Mouse (Mus musculus) CH12.LX (cell line): Measurements from ENCODE around the gene Gm11084. TPM values are rescaled to one million over a fixed set of nuclear protein-coding genes. Genes with fewer than 3 reads are reported as not detected.

ENCODE experiments used
- DNase-seq: peaks from one replicate; pipeline ENCODE4 v3.0.0-alpha.2; 2013; ENCODE audit errors: extremely low read depth
- H3K27ac ChIP-seq: 2 replicates; pipeline ENCODE4 v1.5.1; 2012; ENCODE audit warnings: low read depth, mild to moderate bottlenecking, control low read depth, moderate library complexity; ENCODE audit not compliant: insufficient read depth
- H3K27me3 ChIP-seq: replicated peaks from 2 replicates; pipeline ENCODE3; 2012; ENCODE audit warnings: inconsistent platforms
- H3K36me3 ChIP-seq, 2 experiments: replicated peaks in 1 of 2; 2 replicates each; pipeline versions ENCODE3 to v1.6.1; 2012; ENCODE audit warnings: inconsistent platforms in 1 of 2, low read length in 1 of 2, mild to moderate bottlenecking in 1 of 2, mixed read lengths in 1 of 2, moderate library complexity in 1 of 2; ENCODE audit not compliant: control insufficient read depth in 1 of 2, insufficient read depth in 1 of 2
- H3K4me1 ChIP-seq, 2 experiments: 2 replicates each; pipeline ENCODE4 v1.6.1; 2012; ENCODE audit warnings: inconsistent platforms in 1 of 2, moderate library complexity in 1 of 2; ENCODE audit not compliant: insufficient read depth in 2 of 2, control insufficient read depth in 1 of 2
- H3K4me2 ChIP-seq: 2 replicates; pipeline ENCODE4 v1.6.1; 2012; ENCODE audit warnings: low read depth, mild to moderate bottlenecking, control low read depth; ENCODE audit not compliant: poor library complexity, insufficient read depth, severe bottlenecking
- H3K4me3 ChIP-seq, 3 experiments: fragments of 150-350 bp in 1 of 3; sonication (generic) in 1 of 3; replicated peaks in 1 of 3; 2 replicates each; pipeline versions ENCODE3 to v1.5.1; 2011 to 2012; ENCODE audit warnings: low read depth in 2 of 3, low read length in 2 of 3, mild to moderate bottlenecking in 2 of 3, moderate library complexity in 2 of 3, control low read depth in 1 of 3, improper control_type of control experiment in 1 of 3, inconsistent platforms in 1 of 3, mixed read lengths in 1 of 3; ENCODE audit not compliant: poor library complexity in 1 of 3
- H3K79me2 ChIP-seq: replicated peaks from 2 replicates; pipeline ENCODE4 v1.6.1; 2012; ENCODE audit warnings: mild to moderate bottlenecking, moderate library complexity; ENCODE audit not compliant: control insufficient read depth, poor library complexity, insufficient read depth, severe bottlenecking; ENCODE audit errors: extremely low read depth
- H3K9ac ChIP-seq: 2 replicates; pipeline ENCODE4 v1.6.1; 2012; ENCODE audit warnings: low read depth, mild to moderate bottlenecking, control low read depth, moderate library complexity; ENCODE audit not compliant: insufficient read depth
- H3K9me3 ChIP-seq: replicated peaks from 2 replicates; pipeline ENCODE3; 2012; ENCODE audit warnings: low read length, inconsistent platforms, mixed read lengths
- BHLHE40 ChIP-seq: IDR thresholded peaks from 2 replicates; pipeline ENCODE4 v1.6.1; 2011; ENCODE audit warnings: mild to moderate bottlenecking, low read depth, low read length, improper control_type of control experiment
- CHD1 ChIP-seq: IDR thresholded peaks from 2 replicates; pipeline ENCODE4 v1.6.1; 2012; ENCODE audit warnings: low read depth, low read length, improper control_type of control experiment, inconsistent platforms
- CHD2 ChIP-seq: IDR thresholded peaks from 2 replicates; pipeline ENCODE4 v1.6.1; 2011; ENCODE audit warnings: low read length, improper control_type of control experiment
- CTCF ChIP-seq, 2 experiments: IDR thresholded peaks in 1 of 2; conservative IDR thresholded peaks in 1 of 2; 2 replicates each; pipeline ENCODE4 v1.5.1; 2011 to 2012; ENCODE audit warnings: low read depth in 2 of 2, low read length in 2 of 2, improper control_type of control experiment in 1 of 2, inconsistent platforms in 1 of 2, mild to moderate bottlenecking in 1 of 2, moderate library complexity in 1 of 2
- E2F4 ChIP-seq: IDR thresholded peaks from 2 replicates; pipeline ENCODE4 v1.6.1; 2011; ENCODE audit warnings: low read depth, low read length, improper control_type of control experiment; ENCODE audit not compliant: insufficient replicate concordance
- ELF1 ChIP-seq: IDR thresholded peaks from 2 replicates; pipeline ENCODE4 v1.6.1; 2014; ENCODE audit warnings: low read depth, mild to moderate bottlenecking, inconsistent platforms, low read length, improper control_type of control experiment
- ETS1 ChIP-seq: conservative IDR thresholded peaks from 2 replicates; pipeline ENCODE4 v1.6.1; 2012; ENCODE audit warnings: low read depth, mild to moderate bottlenecking, inconsistent platforms, low read length, improper control_type of control experiment, moderate library complexity
- HCFC1 ChIP-seq: IDR thresholded peaks from 2 replicates; pipeline ENCODE4 v1.6.1; 2012; ENCODE audit warnings: low read depth, mild to moderate bottlenecking, inconsistent platforms, low read length, improper control_type of control experiment
- IRF4 ChIP-seq: IDR thresholded peaks from 2 replicates; pipeline ENCODE4 v1.6.1; 2014; ENCODE audit warnings: low read depth, mild to moderate bottlenecking, inconsistent platforms, low read length, improper control_type of control experiment
- JUN ChIP-seq: IDR thresholded peaks from 2 replicates; pipeline ENCODE4 v1.6.1; 2011; ENCODE audit warnings: low read depth, mild to moderate bottlenecking, low read length, improper control_type of control experiment, moderate library complexity; ENCODE audit not compliant: insufficient read depth
- JUND ChIP-seq: conservative IDR thresholded peaks from 2 replicates; pipeline ENCODE4 v1.6.1; 2011; ENCODE audit warnings: low read depth, low read length, improper control_type of control experiment
- KAT2A ChIP-seq: IDR thresholded peaks from 2 replicates; pipeline ENCODE4 v1.6.1; 2012; ENCODE audit warnings: low read length, improper control_type of control experiment, inconsistent platforms; ENCODE audit not compliant: insufficient replicate concordance
- MAFK ChIP-seq: IDR thresholded peaks from 2 replicates; pipeline ENCODE4 v1.6.1; 2011; ENCODE audit warnings: low read length, improper control_type of control experiment; ENCODE audit not compliant: insufficient replicate concordance
- MAZ ChIP-seq: IDR thresholded peaks from 2 replicates; pipeline ENCODE4 v1.6.1; 2012; ENCODE audit warnings: low read depth, mild to moderate bottlenecking, inconsistent platforms, low read length, improper control_type of control experiment, moderate library complexity
- MEF2A ChIP-seq: IDR thresholded peaks from 2 replicates; pipeline ENCODE4 v1.6.1; 2014; ENCODE audit warnings: low read depth, mild to moderate bottlenecking, inconsistent platforms, low read length, improper control_type of control experiment, borderline replicate concordance
- MYC ChIP-seq: IDR thresholded peaks from 2 replicates; pipeline ENCODE4 v1.6.1; 2011; ENCODE audit warnings: low read depth, mild to moderate bottlenecking, improper control_type of control experiment, low read length
- NELFE ChIP-seq: IDR thresholded peaks from 2 replicates; pipeline ENCODE4 v1.6.1; 2011; ENCODE audit warnings: low read depth, low read length, improper control_type of control experiment
- NRF1 ChIP-seq: IDR thresholded peaks from 2 replicates; pipeline ENCODE4 v1.6.1; 2014; ENCODE audit warnings: low read depth, mild to moderate bottlenecking, inconsistent platforms, low read length, improper control_type of control experiment, moderate library complexity
- PAX5 ChIP-seq: IDR thresholded peaks from 2 replicates; pipeline ENCODE4 v1.6.1; 2012; ENCODE audit warnings: low read length, inconsistent platforms, mixed read lengths
- POLR2A ChIP-seq: IDR thresholded peaks from 2 replicates; pipeline ENCODE4 v1.6.1; 2011; ENCODE audit warnings: low read depth, mild to moderate bottlenecking, improper control_type of control experiment, low read length
- POLR2AphosphoS2 ChIP-seq: IDR thresholded peaks from 2 replicates; pipeline ENCODE4 v1.6.1; 2011; ENCODE audit warnings: low read depth, low read length, improper control_type of control experiment
- RAD21 ChIP-seq: IDR thresholded peaks from 2 replicates; pipeline ENCODE4 v1.6.1; 2011; ENCODE audit warnings: low read depth, mild to moderate bottlenecking, low read length, improper control_type of control experiment, moderate library complexity
- SIN3A ChIP-seq: IDR thresholded peaks from 2 replicates; pipeline ENCODE4 v1.6.1; 2012; ENCODE audit warnings: low read length, improper control_type of control experiment, inconsistent platforms
- SMC3 ChIP-seq: IDR thresholded peaks from 2 replicates; pipeline ENCODE4 v1.6.1; 2011; ENCODE audit warnings: low read depth, low read length, improper control_type of control experiment
- TBP ChIP-seq: conservative IDR thresholded peaks from 2 replicates; pipeline ENCODE4 v1.6.1; 2011; ENCODE audit warnings: low read depth, low read length, improper control_type of control experiment
- TCF12 ChIP-seq: IDR thresholded peaks from 2 replicates; pipeline ENCODE4 v1.6.1; 2014; ENCODE audit warnings: low read depth, mild to moderate bottlenecking, inconsistent platforms, low read length, improper control_type of control experiment
- UBTF ChIP-seq: IDR thresholded peaks from 2 replicates; pipeline ENCODE4 v1.6.1; 2012; ENCODE audit warnings: low read depth, mild to moderate bottlenecking, inconsistent platforms, low read length, improper control_type of control experiment, moderate library complexity
- USF1 ChIP-seq: IDR thresholded peaks from 2 replicates; pipeline ENCODE4 v1.6.1; 2014; ENCODE audit warnings: low read depth, mild to moderate bottlenecking, inconsistent platforms, low read length, improper control_type of control experiment
- USF2 ChIP-seq: conservative IDR thresholded peaks from 2 replicates; pipeline ENCODE4 v1.6.1; 2011; ENCODE audit warnings: low read depth, low read length, improper control_type of control experiment
- ZKSCAN1 ChIP-seq: IDR thresholded peaks from 2 replicates; pipeline ENCODE4 v1.6.1; 2012; ENCODE audit warnings: low read depth, inconsistent platforms, low read length, improper control_type of control experiment, borderline replicate concordance
- ZMIZ1 ChIP-seq: IDR thresholded peaks from 2 replicates; pipeline ENCODE4 v1.6.1; 2012; ENCODE audit warnings: low read depth, mild to moderate bottlenecking, inconsistent platforms, low read length, improper control_type of control experiment
- ZNF384 ChIP-seq: IDR thresholded peaks from 2 replicates; pipeline ENCODE4 v1.6.1; 2012; ENCODE audit warnings: low read depth, low read length, improper control_type of control experiment, inconsistent platforms
- dilution Hi-C: fragments of 300-500 bp; cut with MboI; formaldehyde crosslinking; loops from 2 replicates; pipeline ENCODE4 v1.14.3; 2020; ENCODE audit warnings: low sequenced_read_pairs; ENCODE audit not compliant: extremely low pct_unique_long_range_greater_than_20kb, extremely low pct_ligation_motif_present
- in situ Hi-C: fragments of 300-500 bp; cut with MboI; formaldehyde crosslinking; loops from 3 replicates; pipeline ENCODE4 v1.14.3; 2019; ENCODE audit warnings: low sequenced_read_pairs, low pct_ligation_motif_present, low pct_unique_long_range_greater_than_20kb, mixed read lengths
- polyA plus RNA-seq: library from polyadenylated mRNA; unstranded; fragments of >175 nt; gene quantifications from 2 replicates; pipeline ENCODE4 v1.2.1, GENCODE M21; 2012; ENCODE audit warnings: low read depth; ENCODE audit not compliant: insufficient read length
- total RNA-seq, 2 experiments: library from RNA; depleted of rRNA; stranded (reverse); fragments of 300-350 nt in 1 of 2; fragments of >200 nt in 1 of 2; gene quantifications; 2 replicates each; pipeline ENCODE4 v1.2.3; 2012 to 2014

Gm11084 gene
- total and polyA plus RNA-seq, 3 experiments = not detected

DNA sequence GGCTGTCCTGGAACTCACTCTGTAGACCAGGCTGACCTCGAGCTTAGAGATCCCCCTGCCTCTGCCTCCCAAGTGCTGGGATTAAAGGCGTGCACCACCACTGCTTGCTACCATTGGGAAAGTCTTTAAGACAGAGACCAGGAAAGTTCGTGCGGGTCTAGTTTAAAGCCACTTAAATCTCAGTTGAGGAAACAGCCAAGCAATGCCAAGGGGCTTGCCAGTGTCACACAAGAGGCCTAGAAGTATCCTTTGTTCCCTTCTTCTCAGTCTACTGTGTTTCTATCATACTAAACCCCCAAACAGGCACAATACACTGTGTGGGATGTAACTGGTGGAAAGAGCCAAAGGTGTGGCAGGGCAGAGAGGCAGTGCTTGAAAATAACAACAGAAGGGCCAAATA, 11.1 kb upstream of the Gm11084 start:
- TF ChIP-seq JUN (no peak), PAX5 (no peak), POLR2AphosphoS2 (no peak), NRF1 (no peak), RAD21 (no peak), JUND (no peak)
- H3K36me3 ChIP-seq = no peaks in the 10 kb centered on the region
- H3K9me3 ChIP-seq = peaks cover 2% of the 10 kb centered on the region
- no peak overlapping the region for H3K9ac ChIP-seq
- dilution Hi-C loops = no loop called here
- in situ Hi-C loops = loop anchor here (5.0 kb wide), 1 partner anchor 55 kb away; no protein-coding TSS in a partner anchor
- H3K27ac ChIP-seq = peak overlapping the region; percentile 70
- no peaks in the 10 kb centered on the region for H3K79me2 ChIP-seq
- no peak overlapping the region for H3K4me3 ChIP-seq
- H3K4me1 ChIP-seq = peaks cover 6 to 48% of the 10 kb centered on the region in 2 experiments
- no peak for DNase-seq
- no peaks in the 10 kb centered on the region for H3K27me3 ChIP-seq
- no peak overlapping the region for H3K4me2 ChIP-seq

DNA sequence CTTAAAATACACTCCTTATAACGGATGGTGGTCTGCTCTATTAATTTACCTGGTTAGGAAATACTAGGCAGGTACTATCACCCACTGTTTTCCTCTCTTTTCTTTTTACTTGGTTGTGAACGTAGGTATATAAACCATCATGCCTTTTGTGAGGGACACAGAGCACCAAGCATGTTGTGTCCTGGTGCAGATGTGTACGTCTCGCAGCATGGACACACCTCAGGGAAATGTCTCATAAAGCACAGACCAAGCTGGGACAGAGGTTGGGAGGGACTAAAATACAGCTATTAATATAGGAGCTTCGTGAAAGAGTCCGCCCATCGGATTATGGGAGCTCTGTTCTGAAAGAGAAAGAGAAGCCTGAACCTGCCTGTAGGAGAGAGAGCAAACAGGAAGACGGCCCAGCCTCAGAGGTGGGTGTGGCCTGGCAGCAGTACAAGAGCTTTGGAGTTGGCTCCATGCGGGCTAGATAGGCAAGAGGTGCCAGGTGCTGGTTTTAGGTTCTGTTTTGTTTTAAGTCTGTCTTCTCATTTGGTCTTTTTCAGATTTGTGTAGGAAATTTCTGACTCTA, 10.4 kb upstream of the Gm11084 start:
- H3K79me2 ChIP-seq = no peaks in the 10 kb centered on the region
- H3K27me3 ChIP-seq = no peaks in the 10 kb centered on the region
- peak overlapping the region; percentile 90 for H3K4me2 ChIP-seq
- peaks cover 3% of the 10 kb centered on the region for H3K9me3 ChIP-seq
- in situ Hi-C loops = loop anchor here (5.0 kb wide), 1 partner anchor 55 kb away; no protein-coding TSS in a partner anchor
- H3K9ac ChIP-seq = peak overlapping the region; percentile 95
- H3K36me3 ChIP-seq = no peaks in the 10 kb centered on the region
- H3K4me1 ChIP-seq = peaks cover 4 to 41% of the 10 kb centered on the region in 2 experiments
- dilution Hi-C loops = no loop called here
- TF ChIP-seq ETS1 = no peak
- TF ChIP-seq CTCF (conservative IDR thresholded peaks at IDR 0.05 in 1 of 2, IDR thresholded peaks at IDR 0.05 in 1 of 2; ENCODE audit: low read depth in 2 of 2, low read length in 2 of 2) = no peak
- TF ChIP-seq MEF2A = no peak
- TF ChIP-seq CHD2 = no peak
- peak; percentile 29; the same call in 1 of the 2 replicates for TF ChIP-seq POLR2AphosphoS2
- peak; percentile 85 for TF ChIP-seq TBP
- no peak for TF ChIP-seq SMC3
- TF ChIP-seq USF2 = no peak
- peak; percentile 84 for TF ChIP-seq POLR2A
- TF ChIP-seq MYC = 0 out of 2 replicates have a peak, but pooled peaks have one; percentile 43
- no peak; the same call in 1 of the 2 replicates for TF ChIP-seq RAD21
- no peak for TF ChIP-seq CHD1
- TF ChIP-seq ZKSCAN1 = no peak
- peak; percentile 68 for TF ChIP-seq TCF12
- TF ChIP-seq KAT2A = no peak
- TF ChIP-seq MAZ = 0 out of 2 replicates have a peak, but pooled peaks have one; percentile 38
- peak; percentile 76 for TF ChIP-seq ZMIZ1
- no peak for TF ChIP-seq ZNF384
- TF ChIP-seq HCFC1 = no peak
- TF ChIP-seq PAX5 = no peak
- peak; percentile 38 for TF ChIP-seq NELFE
- no peak for TF ChIP-seq MAFK
- TF ChIP-seq NRF1 = no peak
- TF ChIP-seq ELF1 = peak; percentile 83
- no peak for TF ChIP-seq BHLHE40
- TF ChIP-seq USF1 = no peak
- no peak for TF ChIP-seq JUN
- no peak for TF ChIP-seq E2F4
- 0 out of 2 replicates have a peak, but pooled peaks have one; percentile 26 for TF ChIP-seq SIN3A
- peak; percentile 40; the same call in 1 of the 2 replicates for TF ChIP-seq IRF4
- TF ChIP-seq UBTF = no peak
- H3K27ac ChIP-seq = peak overlapping the region; percentile 92
- peak overlapping the region in 2 of 3 experiments; percentile 27 to 41 for H3K4me3 ChIP-seq
- peak; percentile 83 for DNase-seq
